Mouse (Mus musculus) embryo, embryonic 11.5 days (tissue): ENCODE data around the gene Arfgef2.

Source experiments
- DNase-seq: peaks from one replicate; pipeline ENCODE4 v3.0.0-alpha.2; 2012; ENCODE audit warnings: low read depth, low spot score

Gene Arfgef2

DNA sequence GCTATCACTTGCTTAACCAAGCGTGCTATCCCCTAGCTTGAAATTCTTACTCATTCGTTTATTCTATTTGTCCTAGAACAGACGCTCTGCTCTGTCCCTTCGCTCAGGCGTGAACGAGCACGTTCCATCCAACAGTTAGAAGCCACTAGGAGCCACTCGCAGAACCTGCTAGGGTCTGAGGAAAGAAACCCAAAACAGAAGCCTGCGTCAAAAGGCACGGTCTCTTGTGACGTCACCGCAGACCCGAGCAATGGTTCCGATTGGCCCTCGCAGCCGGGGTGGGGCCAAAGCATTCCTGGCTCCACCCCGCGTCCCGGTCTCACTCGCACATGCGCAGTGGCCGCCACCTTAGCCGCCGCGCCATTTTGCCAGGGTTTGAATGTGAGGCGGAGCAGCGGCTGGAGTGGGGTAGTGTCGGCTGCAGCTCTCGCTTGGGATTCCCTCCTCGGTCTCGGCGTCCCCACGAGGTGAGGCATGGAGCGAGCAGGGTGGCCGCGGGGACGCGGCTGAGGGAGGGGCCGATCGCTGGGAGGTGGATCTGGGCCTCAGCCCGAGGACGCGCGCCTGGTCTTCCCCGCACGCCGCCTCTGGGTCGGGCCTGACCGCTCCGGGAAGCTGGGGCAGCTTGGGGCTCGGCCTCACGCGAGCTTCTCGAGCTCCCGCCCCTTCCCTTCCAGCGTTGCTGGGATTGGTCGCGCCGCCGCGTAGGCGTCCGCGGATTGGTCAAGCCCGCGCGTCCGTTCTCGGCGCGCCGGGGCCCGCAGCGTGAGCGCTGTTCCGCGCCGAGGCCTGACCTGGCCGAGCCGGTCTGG is 100.5 kb downstream of the Arfgef2 start, which contains the start of gene Cse1l:
Cse1l (plus strand) TSS at position 330 of the 812 bp plus-strand sequence.
- peak; percentile 97 for DNase-seq

DNA sequence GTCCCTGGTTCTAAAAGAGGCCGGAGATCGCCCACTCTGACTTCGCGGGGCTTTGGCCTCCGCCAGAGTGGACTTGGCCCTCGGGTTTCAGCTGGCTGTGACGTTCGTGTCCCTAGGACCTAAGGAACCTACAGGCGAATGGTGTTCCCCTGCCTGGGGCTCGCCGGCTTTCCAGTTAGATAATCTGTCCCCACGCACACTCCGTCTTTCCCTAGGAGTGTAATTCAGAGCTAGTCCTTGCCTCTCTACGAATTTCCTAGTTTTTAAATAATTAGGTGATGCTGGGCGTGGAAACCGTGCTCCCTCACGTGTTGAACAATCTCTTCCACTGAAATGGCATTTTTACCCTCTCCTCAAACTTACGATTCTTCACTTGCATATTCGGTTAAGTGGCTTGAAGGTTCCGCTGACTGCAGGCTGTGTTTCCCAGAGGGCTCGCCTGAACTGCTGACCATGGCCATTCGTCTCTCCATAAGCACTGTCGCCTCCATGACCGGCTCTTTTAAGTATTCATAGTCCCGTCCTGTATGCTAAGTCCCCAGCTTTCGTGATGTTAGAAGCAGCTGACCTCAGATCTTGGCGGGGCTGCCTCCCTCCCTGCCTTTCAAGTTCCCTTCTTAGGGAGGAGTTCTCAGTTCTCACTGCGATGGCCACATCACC is 101.3 kb downstream of the Arfgef2 start:
- DNase-seq: no peak

DNA sequence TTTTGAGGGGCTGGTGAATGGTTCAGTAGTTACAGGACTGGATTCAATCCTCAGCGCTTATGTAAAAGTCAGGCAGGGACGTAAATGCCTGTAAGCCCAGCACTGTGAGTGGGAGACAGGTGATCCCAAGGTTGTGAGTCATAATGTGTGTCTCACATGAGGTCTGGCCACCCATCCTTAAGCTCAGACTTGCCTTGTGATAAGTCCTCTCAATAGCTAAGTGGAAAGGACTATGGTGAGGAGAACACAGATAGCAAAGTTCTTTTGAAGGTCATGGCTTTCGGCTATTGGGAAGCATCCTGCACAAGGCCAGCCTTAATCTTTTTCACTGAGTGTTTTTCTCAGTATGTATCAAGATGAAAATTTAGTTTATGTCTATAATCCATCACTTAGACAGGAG is 104.3 kb downstream of the Arfgef2 start:
- DNase-seq: no peak

DNA sequence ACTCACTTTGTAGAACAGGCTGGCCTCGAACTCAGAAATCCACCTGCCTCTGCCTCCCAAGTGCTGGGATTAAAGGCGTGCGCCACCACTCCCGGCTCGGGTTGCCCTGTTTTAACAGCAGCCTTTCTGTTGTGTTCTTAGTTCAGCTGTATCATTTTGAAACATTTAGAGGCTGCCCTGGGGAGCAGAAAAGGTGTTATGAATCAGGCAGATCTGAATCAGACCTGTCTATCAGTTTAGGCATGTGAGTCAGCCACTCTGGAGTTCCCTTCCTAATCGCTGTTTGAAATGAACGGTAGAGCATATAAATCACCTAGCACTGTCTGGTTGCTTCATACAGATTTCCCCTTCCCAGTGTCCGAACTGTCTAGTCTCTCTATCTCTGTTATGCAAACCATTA is 105.1 kb downstream of the Arfgef2 start:
- DNase-seq: no peak

DNA sequence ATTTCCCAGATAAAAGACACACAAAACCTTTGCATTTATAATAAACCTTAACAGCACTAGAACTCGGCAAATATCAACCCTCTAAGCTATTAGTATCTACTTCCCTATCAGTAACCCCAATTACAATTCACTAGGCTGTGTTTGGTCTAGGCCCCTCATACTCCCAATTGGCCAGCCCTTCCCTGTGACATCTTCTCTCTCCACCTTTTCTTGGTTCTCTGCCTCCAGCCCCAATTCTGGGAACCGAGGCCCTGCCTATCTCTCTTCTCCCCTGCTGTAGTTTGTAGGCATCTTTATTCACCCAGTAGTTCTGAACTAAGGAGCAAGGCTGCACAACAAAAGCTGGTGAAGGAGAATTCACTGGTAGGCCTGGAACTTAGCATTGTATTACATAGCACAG is 118.6 kb downstream of the Arfgef2 start:
- no peak for DNase-seq

DNA sequence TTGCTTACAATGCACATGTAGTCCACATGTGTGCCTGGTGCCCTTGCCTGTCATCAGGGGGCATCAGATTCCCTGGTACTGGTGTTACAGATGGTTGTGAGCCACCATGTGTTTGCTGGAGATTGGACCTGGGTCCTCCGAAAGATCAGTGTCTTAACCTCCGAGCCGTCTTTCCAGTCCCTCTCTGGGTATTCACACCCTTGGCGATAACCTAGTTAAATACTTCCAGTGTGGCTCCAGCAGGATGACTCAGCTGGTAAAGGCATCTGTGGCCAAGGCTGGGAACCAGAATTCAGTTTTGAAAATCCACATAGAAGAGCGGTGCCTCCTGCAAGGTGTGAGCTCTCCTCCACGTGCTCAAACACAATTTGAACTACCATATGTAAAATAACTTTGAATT is 128.6 kb downstream of the Arfgef2 start:
- DNase-seq: no peak

DNA sequence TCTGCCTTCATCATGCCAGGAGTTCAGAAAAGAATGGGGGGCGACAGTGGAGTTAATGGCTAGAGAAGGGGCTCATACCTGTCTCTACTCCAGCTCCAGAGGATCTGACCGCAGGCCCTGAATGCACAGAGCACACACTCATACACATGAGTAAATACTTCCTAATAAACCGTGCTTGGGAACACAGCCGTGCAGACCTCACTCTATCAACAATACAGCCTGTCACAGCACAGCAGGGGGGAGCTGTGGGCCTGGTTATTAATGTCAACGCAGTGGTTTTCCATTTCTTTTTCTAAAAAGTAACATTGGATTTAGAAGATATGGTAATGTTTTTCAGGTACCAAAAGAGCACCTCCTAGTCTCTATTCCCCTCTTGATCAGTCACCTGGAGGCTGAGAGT is 129.0 kb downstream of the Arfgef2 start:
- DNase-seq: no peak

DNA sequence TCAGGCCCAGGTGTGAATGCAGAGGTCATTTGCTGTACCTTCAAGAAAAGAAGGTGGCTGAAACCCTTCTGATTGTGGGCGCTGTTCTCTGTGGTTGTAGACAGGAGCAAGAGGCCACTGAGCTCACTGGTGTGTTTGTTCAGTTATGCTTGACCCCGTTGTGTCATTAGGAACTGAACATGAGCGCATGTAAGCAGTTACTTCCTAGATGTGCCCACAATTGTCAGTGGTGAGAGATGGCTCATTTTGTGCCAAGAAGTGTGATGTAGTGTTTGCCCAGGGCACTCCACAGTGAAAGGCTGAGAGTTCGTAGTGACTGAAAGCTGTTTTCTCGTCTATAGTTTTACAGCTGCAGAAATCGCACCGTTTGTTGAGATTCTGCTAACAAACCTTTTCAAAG is 130.2 kb downstream of the Arfgef2 start:
- DNase-seq: no peak

DNA sequence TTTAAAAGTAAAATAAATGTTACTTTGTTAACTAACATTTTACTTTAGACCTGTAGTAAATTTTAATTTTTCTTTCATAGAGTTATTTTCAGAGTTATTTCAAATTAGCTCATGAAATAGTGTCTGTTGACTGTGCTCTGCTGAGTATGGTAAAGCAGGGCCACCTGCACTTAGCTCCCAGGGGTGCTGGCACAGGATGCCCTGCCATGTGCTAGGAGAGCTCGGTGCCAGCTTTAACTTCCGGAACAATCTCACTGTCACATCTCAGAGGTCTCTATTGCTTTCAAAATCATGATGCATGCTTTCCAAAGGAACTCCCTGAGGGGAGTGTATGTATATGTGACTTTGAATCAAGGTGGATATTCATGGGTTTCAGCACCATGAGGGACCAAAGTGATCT is 130.8 kb downstream of the Arfgef2 start:
- DNase-seq: no peak

DNA sequence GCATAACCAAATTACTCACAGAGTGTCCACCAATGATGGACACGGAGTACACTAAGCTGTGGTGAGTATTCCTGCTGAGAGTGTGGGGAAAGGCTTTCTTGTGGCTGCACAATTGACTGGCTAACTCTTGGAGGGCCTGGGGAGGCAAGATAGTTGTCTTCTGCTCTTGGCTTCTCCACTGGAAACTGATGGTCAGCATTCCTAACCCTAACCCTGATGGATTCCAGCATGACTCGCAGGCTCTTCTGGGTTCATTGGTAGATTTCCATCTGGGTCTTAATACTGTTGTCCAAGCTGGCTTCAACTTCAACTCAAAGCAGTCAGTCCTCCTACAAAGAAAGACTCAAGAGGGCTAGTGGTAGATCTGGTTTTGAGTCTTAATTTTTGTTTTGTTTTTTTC is 137.8 kb downstream of the Arfgef2 start:
- DNase-seq: no peak

DNA sequence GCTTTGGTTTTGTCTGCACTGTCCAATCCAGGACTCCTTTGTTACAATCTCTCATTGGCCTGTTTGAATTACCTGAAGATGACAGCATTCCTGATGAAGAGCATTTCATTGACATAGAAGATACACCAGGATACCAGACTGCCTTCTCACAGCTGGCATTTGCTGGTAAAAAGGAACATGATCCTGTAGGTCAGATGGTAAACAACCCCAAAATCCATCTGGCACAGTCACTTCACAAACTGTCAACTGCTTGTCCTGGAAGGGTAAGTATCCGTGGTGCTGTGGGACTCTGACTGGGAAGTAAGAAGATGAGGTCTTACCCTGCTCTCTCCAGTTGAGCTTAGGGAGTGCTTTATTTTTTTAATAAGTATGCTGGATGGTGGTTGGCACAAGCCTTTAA is 139.0 kb downstream of the Arfgef2 start:
- DNase-seq: no peak

DNA sequence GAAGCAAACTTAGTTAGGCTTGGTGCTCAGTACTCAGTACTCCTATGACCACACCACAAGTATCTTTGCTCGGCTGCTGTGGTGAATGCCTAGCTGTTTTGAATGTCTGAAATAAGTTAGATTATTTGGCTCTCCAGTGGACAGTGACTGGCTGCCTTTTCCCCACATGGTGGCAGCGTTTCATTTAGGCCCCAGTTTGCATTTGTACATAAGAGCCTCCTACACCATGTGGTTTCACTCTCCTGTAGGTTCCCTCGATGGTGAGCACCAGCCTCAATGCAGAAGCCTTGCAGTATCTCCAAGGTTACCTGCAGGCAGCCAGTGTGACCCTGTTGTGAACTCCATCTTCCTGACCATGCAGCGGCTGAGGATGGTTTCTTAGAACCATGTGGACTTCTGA is 140.1 kb downstream of the Arfgef2 start:
- peak; percentile 8 for DNase-seq
